Mouse (Mus musculus) heart, postnatal 0 days (tissue): ENCODE results near the gene Pde4dip.

Source experiments
- CTCF ChIP-seq: IDR thresholded peaks from 2 replicates; pipeline ENCODE4 v1.5.1; 2016; ENCODE audit warnings: antibody characterized with exemption, control low read depth, low read depth
- EP300 ChIP-seq: IDR thresholded peaks from 2 replicates; pipeline ENCODE4 v1.6.1; 2016; ENCODE audit warnings: antibody characterized with exemption, low read depth

DNA sequence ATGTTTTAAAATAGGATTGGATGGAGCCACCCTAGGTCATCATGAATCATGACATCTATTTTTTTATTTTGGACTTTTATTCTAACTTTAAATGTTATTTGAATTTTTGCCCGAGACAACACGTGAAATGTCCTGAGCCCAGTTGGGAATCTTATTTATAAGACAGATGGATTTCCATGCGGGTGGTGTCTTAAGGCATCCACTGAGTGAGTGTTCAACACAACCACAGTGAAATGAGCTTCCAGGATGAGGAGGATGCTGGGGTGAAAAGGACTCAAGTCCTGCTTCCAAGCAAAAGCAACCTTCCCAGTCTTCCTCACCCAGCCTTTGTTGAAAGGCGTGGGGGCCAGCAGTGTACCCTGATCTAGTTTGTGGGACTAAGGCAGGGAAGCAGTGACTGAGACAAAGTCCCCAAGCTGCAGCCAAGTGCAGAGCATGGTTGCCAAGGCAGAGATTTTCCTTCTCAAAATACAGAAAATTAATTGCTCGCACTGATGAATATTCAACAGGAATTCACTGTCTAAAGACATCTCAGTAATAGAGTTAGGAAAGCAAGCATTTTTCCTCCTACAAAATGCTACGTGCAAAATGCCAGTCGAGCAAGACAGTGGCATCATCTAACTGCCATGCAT, 27.6 kb downstream of the Pde4dip start:
- TF ChIP-seq CTCF (no peak), EP300 (no peak)
